Mouse (Mus musculus): ENCODE measurements around the gene Hsdl1. TPM values are rescaled to one million over a fixed set of nuclear protein-coding genes. Genes with fewer than 3 reads are reported as not detected.

Hsdl1 gene
- polyA plus RNA-seq (2014; fragmentation: Nextera tagmentation; extraction: Ambion mirVana), result 25.9 and 26.8 TPM in 2 replicates

DNA sequence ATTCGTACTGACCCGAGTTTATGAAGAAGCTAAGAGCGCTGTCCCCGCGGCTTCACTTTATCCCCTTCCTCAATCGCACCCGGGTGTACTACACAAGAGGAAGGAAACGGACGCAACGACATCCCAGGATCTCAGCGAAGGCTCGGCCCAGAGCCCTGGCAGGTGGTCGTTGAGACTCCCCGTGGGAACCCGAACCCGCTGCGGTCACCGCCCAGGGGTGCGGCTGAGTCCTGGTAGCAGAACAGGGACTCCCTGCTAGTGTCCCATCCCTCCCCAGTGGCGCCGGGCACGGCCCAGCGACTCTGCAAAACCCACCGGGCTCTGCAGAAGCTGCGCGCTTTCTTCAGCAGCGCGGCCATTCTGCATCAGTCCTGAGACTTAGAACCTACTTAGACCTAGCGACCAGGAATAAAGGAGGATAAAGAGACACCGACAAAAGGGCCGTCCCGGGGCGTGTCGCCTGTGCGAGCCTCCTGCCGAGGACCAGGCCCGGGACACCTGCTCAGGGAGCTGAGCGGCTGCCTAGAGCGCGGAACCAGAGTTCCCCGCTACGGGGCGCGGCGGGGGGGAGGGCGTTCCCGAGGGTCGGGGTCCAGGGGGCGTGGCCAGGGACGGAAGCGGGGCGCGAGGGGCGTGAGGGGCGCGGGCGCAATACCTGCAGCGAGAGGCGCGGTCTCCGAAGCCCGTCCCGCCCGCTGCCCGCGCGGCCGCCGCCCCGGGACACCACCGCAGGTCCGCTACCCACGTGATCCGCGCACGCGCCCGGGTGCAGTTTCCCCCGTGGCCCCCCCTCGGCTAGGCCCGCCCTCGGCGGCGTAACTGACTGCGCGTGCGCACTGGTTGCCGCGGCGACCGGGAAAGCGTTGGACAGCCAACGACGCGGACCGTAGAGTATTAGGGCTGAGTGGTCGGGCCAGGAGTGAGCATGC is at the start of gene Hsdl1, which contains the start of gene Dnaaf1:
Gene Hsdl1 (minus strand): TSS at position 747 of the 929 bp plus-strand sequence.
Gene Dnaaf1 (plus strand): TSS at position 799 of the 929 bp plus-strand sequence.
- Histone ChIP-seq H3K4me1 (ENCODE audit: insufficient read depth) (no peaks in the 10 kb centered on the region), H3K36me3 (ENCODE audit: insufficient read depth) (no peaks in the 10 kb centered on the region), H3K4me2 (peak within 1 kb of the TSS; percentile 67), H3K9ac (peak within 1 kb of the TSS; percentile 55), H3K9me3 (ENCODE audit: low read depth, low read length) (no peaks in the 10 kb centered on the region), H3K27me3 (ENCODE audit: insufficient read depth, low read length) (peaks cover 20% of the 10 kb centered on the region), H3K27ac (ENCODE audit: low read depth) (no peak within 1 kb of the TSS), H3K4me3 (ENCODE audit: low read depth, low read length) (peak within 1 kb of the TSS; percentile 64)
- under 1% methylated on average over 94 of the region's 97 CpGs for WGBS
- DNase-seq (peak; percentile 95), ATAC-seq (ENCODE audit: insufficient read depth) (peak; percentile 89)
- TF ChIP-seq CTCF (IDR thresholded peaks at IDR 0.05; ENCODE audit: low read depth), result no peak

- Histone ChIP-seq H3K4me2 (no peak overlapping the region), H3K9ac (no peak overlapping the region), H3K27me3 (ENCODE audit: insufficient read depth, low read length) (no peaks in the 10 kb centered on the region), H3K4me3 (ENCODE audit: low read depth, low read length) (no peak overlapping the region), H3K27ac (ENCODE audit: low read depth) (no peak overlapping the region), H3K9me3 (ENCODE audit: low read depth, low read length) (no peaks in the 10 kb centered on the region), H3K36me3 (ENCODE audit: insufficient read depth) (no peaks in the 10 kb centered on the region), H3K4me1 (ENCODE audit: insufficient read depth) (no peaks in the 10 kb centered on the region)
- DNase-seq (no peak), ATAC-seq (ENCODE audit: insufficient read depth) (no peak)
- WGBS, result 79% methylated on average over 1 of the region's 1 CpGs
- TF ChIP-seq CTCF (IDR thresholded peaks at IDR 0.05; ENCODE audit: low read depth), result no peak
These were observed 48.8 kb upstream of the Hsdl1 start for GRCm38 (mm10) chr8:119623744-119624143.

DNA sequence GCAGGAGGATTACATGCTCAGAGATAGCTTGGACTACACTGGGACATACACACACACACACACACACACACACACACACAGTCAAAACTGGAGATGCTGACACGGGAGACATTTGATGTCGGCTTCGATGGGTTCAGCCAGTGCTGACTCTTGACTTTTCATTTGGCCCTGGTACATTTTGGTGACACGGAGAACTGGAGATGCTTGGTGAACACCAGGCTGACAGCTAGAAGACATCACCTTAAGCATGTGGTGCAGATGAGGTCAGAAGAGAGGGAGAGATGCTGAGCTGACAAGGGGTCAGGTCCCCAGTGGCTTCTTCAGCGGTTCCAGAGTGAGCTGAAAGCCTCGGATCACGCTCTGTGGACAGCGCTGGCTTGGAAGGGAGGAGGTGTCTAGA is 48.1 kb upstream of the Hsdl1 start:
- DNase-seq (no peak), ATAC-seq (ENCODE audit: insufficient read depth) (no peak)
- Histone ChIP-seq H3K4me2 (no peak overlapping the region), H3K36me3 (ENCODE audit: insufficient read depth) (no peaks in the 10 kb centered on the region), H3K4me3 (ENCODE audit: low read depth, low read length) (no peak overlapping the region), H3K27me3 (ENCODE audit: insufficient read depth, low read length) (no peaks in the 10 kb centered on the region), H3K9me3 (ENCODE audit: low read depth, low read length) (no peaks in the 10 kb centered on the region), H3K9ac (no peak overlapping the region), H3K4me1 (ENCODE audit: insufficient read depth) (no peaks in the 10 kb centered on the region), H3K27ac (ENCODE audit: low read depth) (no peak overlapping the region)
- no peak for TF ChIP-seq CTCF (IDR thresholded peaks at IDR 0.05; ENCODE audit: low read depth)
- 75% methylated on average over 8 of the region's 8 CpGs for whole genome bisulfite sequencing

- Histone ChIP-seq H3K27me3 (ENCODE audit: insufficient read depth, low read length) (no peaks in the 10 kb centered on the region), H3K9ac (no peak overlapping the region), H3K36me3 (ENCODE audit: insufficient read depth) (no peaks in the 10 kb centered on the region), H3K9me3 (ENCODE audit: low read depth, low read length) (no peaks in the 10 kb centered on the region), H3K4me1 (ENCODE audit: insufficient read depth) (no peaks in the 10 kb centered on the region), H3K27ac (ENCODE audit: low read depth) (no peak overlapping the region), H3K4me2 (no peak overlapping the region), H3K4me3 (ENCODE audit: low read depth, low read length) (no peak overlapping the region)
- WGBS, result 50% methylated on average over 4 of the region's 4 CpGs
- ATAC-seq (ENCODE audit: insufficient read depth) (no peak), DNase-seq (no peak)
- TF ChIP-seq CTCF (IDR thresholded peaks at IDR 0.05; ENCODE audit: low read depth), result no peak
These were observed 47.6 kb upstream of the Hsdl1 start for GRCm38 (mm10) chr8:119622555-119622954.

DNA sequence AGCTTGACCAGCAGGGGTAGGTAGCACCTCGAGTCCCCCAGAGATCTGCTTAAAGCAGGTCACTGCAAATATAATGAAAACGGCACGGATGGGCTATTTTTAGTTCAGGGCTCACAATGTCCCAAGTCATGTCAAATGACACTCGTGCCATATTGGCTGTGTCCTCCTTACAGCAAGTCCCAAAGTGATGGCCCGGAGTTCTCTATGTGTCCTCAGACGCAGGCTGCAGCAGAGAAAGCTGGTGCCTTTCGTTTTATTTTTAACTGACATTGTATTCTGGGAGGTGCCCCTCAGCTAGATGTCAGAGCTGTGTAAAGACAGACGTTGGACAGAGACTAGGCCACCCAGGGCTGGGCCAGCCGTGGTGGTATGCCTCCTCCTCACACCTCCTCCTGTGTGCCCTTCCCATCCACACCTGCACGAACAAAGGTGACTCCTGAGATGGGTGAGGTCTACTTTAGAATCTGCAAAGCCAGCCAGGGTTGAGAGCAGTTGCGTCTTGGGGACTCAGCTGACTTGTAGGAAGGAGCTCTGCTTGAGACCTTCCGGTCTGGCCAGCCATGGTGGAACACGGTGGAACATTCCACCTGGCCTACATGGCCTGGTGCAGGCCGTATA is 46.0 kb upstream of the Hsdl1 start:
- no peak overlapping the region for H3K27ac ChIP-seq (ENCODE audit: low read depth)
- no peaks in the 10 kb centered on the region for H3K36me3 ChIP-seq (ENCODE audit: insufficient read depth)
- no peaks in the 10 kb centered on the region for H3K4me1 ChIP-seq (ENCODE audit: insufficient read depth)
- WGBS, result 78% methylated on average over 14 of the region's 14 CpGs
- H3K9ac ChIP-seq, result no peak overlapping the region
- no peak overlapping the region for H3K4me2 ChIP-seq
- H3K4me3 ChIP-seq (ENCODE audit: low read depth, low read length), result no peak overlapping the region
- no peaks in the 10 kb centered on the region for H3K9me3 ChIP-seq (ENCODE audit: low read depth, low read length)
- DNase-seq, result no peak
- no peak for TF ChIP-seq CTCF (IDR thresholded peaks at IDR 0.05; ENCODE audit: low read depth)
- ATAC-seq (ENCODE audit: insufficient read depth), result no peak
- no peaks in the 10 kb centered on the region for H3K27me3 ChIP-seq (ENCODE audit: insufficient read depth, low read length)

DNA sequence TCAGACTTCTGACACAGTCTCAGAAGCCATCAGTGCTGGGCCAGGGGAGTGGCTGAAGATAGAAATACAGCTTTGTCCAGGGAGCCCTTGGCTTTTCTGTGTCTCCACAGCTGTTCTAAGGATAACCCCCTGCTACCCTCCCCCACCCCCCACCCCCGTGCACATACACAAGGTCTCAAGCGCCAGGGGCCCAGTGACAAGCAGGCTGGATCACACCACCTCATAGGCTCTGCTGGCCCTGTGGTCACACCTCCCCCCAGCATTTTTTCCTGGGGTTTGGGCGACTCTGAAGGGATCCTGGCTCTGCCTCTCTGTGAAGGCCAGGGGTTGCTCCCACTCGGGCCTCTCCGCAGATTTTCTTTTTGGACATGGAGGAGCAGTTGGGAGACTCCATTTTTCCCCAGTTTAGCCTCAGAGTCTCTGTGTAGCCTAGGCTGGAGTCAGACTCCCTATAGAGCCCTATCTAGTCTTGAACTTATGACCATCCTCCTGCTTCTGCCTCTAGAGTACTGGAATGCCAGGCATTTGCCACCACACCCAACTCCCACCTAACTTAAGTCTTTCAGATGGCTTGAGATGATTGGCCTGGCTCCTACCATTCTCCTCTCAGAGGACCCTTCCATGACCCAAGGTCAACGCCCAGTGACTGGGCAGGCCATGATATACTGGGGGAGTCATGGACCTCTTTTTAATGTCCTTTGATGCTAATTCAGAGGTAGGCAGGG is 45.3 kb upstream of the Hsdl1 start:
- no peak for DNase-seq

More for the DNA sequence above, 45.3 kb upstream of the Hsdl1 start:
- H3K36me3 ChIP-seq (ENCODE audit: insufficient read depth), result no peaks in the 10 kb centered on the region
- H3K9me3 ChIP-seq (ENCODE audit: low read depth, low read length), result no peaks in the 10 kb centered on the region
- H3K27me3 ChIP-seq (ENCODE audit: insufficient read depth, low read length), result no peaks in the 10 kb centered on the region
- no peak for ATAC-seq (ENCODE audit: insufficient read depth)
- no peak overlapping the region for H3K9ac ChIP-seq
- no peak overlapping the region for H3K4me3 ChIP-seq (ENCODE audit: low read depth, low read length)
- H3K4me1 ChIP-seq (ENCODE audit: insufficient read depth), result no peaks in the 10 kb centered on the region
- H3K4me2 ChIP-seq, result no peak overlapping the region
- WGBS, result 59% methylated on average over 6 of the region's 6 CpGs
- H3K27ac ChIP-seq (ENCODE audit: low read depth), result no peak overlapping the region
- TF ChIP-seq CTCF (IDR thresholded peaks at IDR 0.05; ENCODE audit: low read depth), result no peak

Measured in lung, embryonic 14.5 days (tissue).